Mouse (Mus musculus) CH12.LX (cell line): ENCODE measurements around the gene Isoc2a. TPM values are rescaled to one million over a fixed set of nuclear protein-coding genes. Genes with fewer than 3 reads are reported as not detected.

Experiments
- DNase-seq: peaks from one replicate; pipeline ENCODE4 v3.0.0-alpha.2; 2013; ENCODE audit errors: extremely low read depth
- H3K27ac ChIP-seq: 2 replicates; pipeline ENCODE4 v1.5.1; 2012; ENCODE audit warnings: low read depth, mild to moderate bottlenecking, control low read depth, moderate library complexity; ENCODE audit not compliant: insufficient read depth
- H3K27me3 ChIP-seq: replicated peaks from 2 replicates; pipeline ENCODE3; 2012; ENCODE audit warnings: inconsistent platforms
- H3K36me3 ChIP-seq, 2 experiments: replicated peaks in 1 of 2; 2 replicates each; pipeline versions ENCODE3 to v1.6.1; 2012; ENCODE audit warnings: inconsistent platforms in 1 of 2, low read length in 1 of 2, mild to moderate bottlenecking in 1 of 2, mixed read lengths in 1 of 2, moderate library complexity in 1 of 2; ENCODE audit not compliant: control insufficient read depth in 1 of 2, insufficient read depth in 1 of 2
- H3K4me1 ChIP-seq, 2 experiments: 2 replicates each; pipeline ENCODE4 v1.6.1; 2012; ENCODE audit warnings: inconsistent platforms in 1 of 2, moderate library complexity in 1 of 2; ENCODE audit not compliant: insufficient read depth in 2 of 2, control insufficient read depth in 1 of 2
- H3K4me2 ChIP-seq: 2 replicates; pipeline ENCODE4 v1.6.1; 2012; ENCODE audit warnings: low read depth, mild to moderate bottlenecking, control low read depth; ENCODE audit not compliant: poor library complexity, insufficient read depth, severe bottlenecking
- H3K4me3 ChIP-seq, 3 experiments: fragments of 150-350 bp in 1 of 3; sonication (generic) in 1 of 3; replicated peaks in 1 of 3; 2 replicates each; pipeline versions ENCODE3 to v1.5.1; 2011 to 2012; ENCODE audit warnings: low read depth in 2 of 3, low read length in 2 of 3, mild to moderate bottlenecking in 2 of 3, moderate library complexity in 2 of 3, control low read depth in 1 of 3, improper control_type of control experiment in 1 of 3, inconsistent platforms in 1 of 3, mixed read lengths in 1 of 3; ENCODE audit not compliant: poor library complexity in 1 of 3
- H3K79me2 ChIP-seq: replicated peaks from 2 replicates; pipeline ENCODE4 v1.6.1; 2012; ENCODE audit warnings: mild to moderate bottlenecking, moderate library complexity; ENCODE audit not compliant: control insufficient read depth, poor library complexity, insufficient read depth, severe bottlenecking; ENCODE audit errors: extremely low read depth
- H3K9ac ChIP-seq: 2 replicates; pipeline ENCODE4 v1.6.1; 2012; ENCODE audit warnings: low read depth, mild to moderate bottlenecking, control low read depth, moderate library complexity; ENCODE audit not compliant: insufficient read depth
- H3K9me3 ChIP-seq: replicated peaks from 2 replicates; pipeline ENCODE3; 2012; ENCODE audit warnings: low read length, inconsistent platforms, mixed read lengths
- BHLHE40 ChIP-seq: IDR thresholded peaks from 2 replicates; pipeline ENCODE4 v1.6.1; 2011; ENCODE audit warnings: mild to moderate bottlenecking, low read depth, low read length, improper control_type of control experiment
- CHD2 ChIP-seq: IDR thresholded peaks from 2 replicates; pipeline ENCODE4 v1.6.1; 2011; ENCODE audit warnings: low read length, improper control_type of control experiment
- CTCF ChIP-seq, 2 experiments: IDR thresholded peaks in 1 of 2; conservative IDR thresholded peaks in 1 of 2; 2 replicates each; pipeline ENCODE4 v1.5.1; 2011 to 2012; ENCODE audit warnings: low read depth in 2 of 2, low read length in 2 of 2, improper control_type of control experiment in 1 of 2, inconsistent platforms in 1 of 2, mild to moderate bottlenecking in 1 of 2, moderate library complexity in 1 of 2
- ELF1 ChIP-seq: IDR thresholded peaks from 2 replicates; pipeline ENCODE4 v1.6.1; 2014; ENCODE audit warnings: low read depth, mild to moderate bottlenecking, inconsistent platforms, low read length, improper control_type of control experiment
- HCFC1 ChIP-seq: IDR thresholded peaks from 2 replicates; pipeline ENCODE4 v1.6.1; 2012; ENCODE audit warnings: low read depth, mild to moderate bottlenecking, inconsistent platforms, low read length, improper control_type of control experiment
- IRF4 ChIP-seq: IDR thresholded peaks from 2 replicates; pipeline ENCODE4 v1.6.1; 2014; ENCODE audit warnings: low read depth, mild to moderate bottlenecking, inconsistent platforms, low read length, improper control_type of control experiment
- JUN ChIP-seq: IDR thresholded peaks from 2 replicates; pipeline ENCODE4 v1.6.1; 2011; ENCODE audit warnings: low read depth, mild to moderate bottlenecking, low read length, improper control_type of control experiment, moderate library complexity; ENCODE audit not compliant: insufficient read depth
- JUND ChIP-seq: conservative IDR thresholded peaks from 2 replicates; pipeline ENCODE4 v1.6.1; 2011; ENCODE audit warnings: low read depth, low read length, improper control_type of control experiment
- KAT2A ChIP-seq: IDR thresholded peaks from 2 replicates; pipeline ENCODE4 v1.6.1; 2012; ENCODE audit warnings: low read length, improper control_type of control experiment, inconsistent platforms; ENCODE audit not compliant: insufficient replicate concordance
- MAX ChIP-seq: IDR thresholded peaks from 2 replicates; pipeline ENCODE4 v1.6.1; 2011; ENCODE audit warnings: low read length, improper control_type of control experiment
- MEF2A ChIP-seq: IDR thresholded peaks from 2 replicates; pipeline ENCODE4 v1.6.1; 2014; ENCODE audit warnings: low read depth, mild to moderate bottlenecking, inconsistent platforms, low read length, improper control_type of control experiment, borderline replicate concordance
- MXI1 ChIP-seq: IDR thresholded peaks from 2 replicates; pipeline ENCODE4 v1.6.1; 2011; ENCODE audit warnings: mild to moderate bottlenecking, low read depth, low read length, improper control_type of control experiment
- PAX5 ChIP-seq: IDR thresholded peaks from 2 replicates; pipeline ENCODE4 v1.6.1; 2012; ENCODE audit warnings: low read length, inconsistent platforms, mixed read lengths
- POLR2AphosphoS2 ChIP-seq: IDR thresholded peaks from 2 replicates; pipeline ENCODE4 v1.6.1; 2011; ENCODE audit warnings: low read depth, low read length, improper control_type of control experiment
- RAD21 ChIP-seq: IDR thresholded peaks from 2 replicates; pipeline ENCODE4 v1.6.1; 2011; ENCODE audit warnings: low read depth, mild to moderate bottlenecking, low read length, improper control_type of control experiment, moderate library complexity
- RCOR1 ChIP-seq: conservative IDR thresholded peaks from 2 replicates; pipeline ENCODE4 v1.6.1; 2012; ENCODE audit warnings: low read depth, mild to moderate bottlenecking, inconsistent platforms, low read length, improper control_type of control experiment
- SMC3 ChIP-seq: IDR thresholded peaks from 2 replicates; pipeline ENCODE4 v1.6.1; 2011; ENCODE audit warnings: low read depth, low read length, improper control_type of control experiment
- TBP ChIP-seq: conservative IDR thresholded peaks from 2 replicates; pipeline ENCODE4 v1.6.1; 2011; ENCODE audit warnings: low read depth, low read length, improper control_type of control experiment
- TCF12 ChIP-seq: IDR thresholded peaks from 2 replicates; pipeline ENCODE4 v1.6.1; 2014; ENCODE audit warnings: low read depth, mild to moderate bottlenecking, inconsistent platforms, low read length, improper control_type of control experiment
- USF1 ChIP-seq: IDR thresholded peaks from 2 replicates; pipeline ENCODE4 v1.6.1; 2014; ENCODE audit warnings: low read depth, mild to moderate bottlenecking, inconsistent platforms, low read length, improper control_type of control experiment
- ZC3H11A ChIP-seq: IDR thresholded peaks from 2 replicates; pipeline ENCODE4 v1.6.1; 2012; ENCODE audit warnings: low read depth, mild to moderate bottlenecking, inconsistent platforms, low read length, improper control_type of control experiment
- ZKSCAN1 ChIP-seq: IDR thresholded peaks from 2 replicates; pipeline ENCODE4 v1.6.1; 2012; ENCODE audit warnings: low read depth, inconsistent platforms, low read length, improper control_type of control experiment, borderline replicate concordance
- ZMIZ1 ChIP-seq: IDR thresholded peaks from 2 replicates; pipeline ENCODE4 v1.6.1; 2012; ENCODE audit warnings: low read depth, mild to moderate bottlenecking, inconsistent platforms, low read length, improper control_type of control experiment
- dilution Hi-C: fragments of 300-500 bp; cut with MboI; formaldehyde crosslinking; loops from 2 replicates; pipeline ENCODE4 v1.14.3; 2020; ENCODE audit warnings: low sequenced_read_pairs; ENCODE audit not compliant: extremely low pct_unique_long_range_greater_than_20kb, extremely low pct_ligation_motif_present
- in situ Hi-C: fragments of 300-500 bp; cut with MboI; formaldehyde crosslinking; loops from 3 replicates; pipeline ENCODE4 v1.14.3; 2019; ENCODE audit warnings: low sequenced_read_pairs, low pct_ligation_motif_present, low pct_unique_long_range_greater_than_20kb, mixed read lengths
- polyA plus RNA-seq: library from polyadenylated mRNA; unstranded; fragments of >175 nt; gene quantifications from 2 replicates; pipeline ENCODE4 v1.2.1, GENCODE M21; 2012; ENCODE audit warnings: low read depth; ENCODE audit not compliant: insufficient read length
- total RNA-seq, 2 experiments: library from RNA; depleted of rRNA; stranded (reverse); fragments of 300-350 nt in 1 of 2; fragments of >200 nt in 1 of 2; gene quantifications; 2 replicates each; pipeline ENCODE4 v1.2.3; 2012 to 2014

Isoc2a gene
- total and polyA plus RNA-seq, 3 experiments: 8.4 to 15.4 (median 12.9) TPM

GRCm38 (mm10) chr7:4899649-4900522 lies 22.9 kb downstream of the Isoc2a start:
- H3K4me3 ChIP-seq: no peak overlapping the region
- in situ Hi-C loops: no loop called here

GRCm38 (mm10) chr7:4900523-4900851 lies 23.5 kb downstream of the Isoc2a start:
- in situ Hi-C loops (no loop called here), dilution Hi-C loops (no loop called here)
- DNase-seq: no peak
- Histone ChIP-seq H3K4me1 (no peaks in the 10 kb centered on the region), H3K9ac (no peak overlapping the region), H3K4me3 (no peak overlapping the region), H3K27me3 (no peaks in the 10 kb centered on the region), H3K27ac (no peak overlapping the region), H3K4me2 (no peak overlapping the region), H3K9me3 (peaks cover 3% of the 10 kb centered on the region), H3K79me2 (no peaks in the 10 kb centered on the region), H3K36me3 (peaks cover 0 to 18% of the 10 kb centered on the region in 2 experiments)
- TF ChIP-seq MAX: no peak
- TF ChIP-seq KAT2A: no peak
- no peak for TF ChIP-seq RCOR1
- TF ChIP-seq IRF4: no peak
- TF ChIP-seq ZC3H11A: no peak
- TF ChIP-seq POLR2AphosphoS2: no peak
- TF ChIP-seq CHD2: no peak
- no peak for TF ChIP-seq MXI1
- no peak for TF ChIP-seq RAD21
- no peak for TF ChIP-seq ZKSCAN1
- TF ChIP-seq SMC3: no peak
- no peak for TF ChIP-seq HCFC1

More at GRCm38 (mm10) chr7:4899649-4900522, 22.9 kb downstream of the Isoc2a start:
- Histone ChIP-seq H3K4me2 (no peak overlapping the region), H3K9me3 (peaks cover 3% of the 10 kb centered on the region), H3K27me3 (no peaks in the 10 kb centered on the region), H3K4me1 (no peaks in the 10 kb centered on the region), H3K36me3 (peaks cover 0 to 22% of the 10 kb centered on the region in 2 experiments), H3K9ac (no peak overlapping the region), H3K27ac (no peak overlapping the region), H3K79me2 (no peaks in the 10 kb centered on the region)
- dilution Hi-C loops: no loop called here
- TF ChIP-seq JUND (no peak), ELF1 (no peak), RCOR1 (no peak), TBP (no peak), MEF2A (no peak), JUN (no peak), TCF12 (no peak), POLR2AphosphoS2 (no peak), USF1 (no peak), BHLHE40 (no peak), ZMIZ1 (no peak), PAX5 (no peak), SMC3 (no peak), CTCF (conservative IDR thresholded peaks at IDR 0.05 in 1 of 2, IDR thresholded peaks at IDR 0.05 in 1 of 2; ENCODE audit: low read depth in 2 of 2, low read length in 2 of 2) (no peak), MXI1 (no peak)
- DNase-seq: no peak
